Mouse (Mus musculus) megakaryocyte, embryonic 14.5 days (primary cell): ENCODE results near the gene Fcgr3.

ENCODE experiments used
- FLI1 ChIP-seq: IDR thresholded peaks from 2 replicates; pipeline ENCODE4 v1.6.1; 2012; ENCODE audit warnings: low read length, inconsistent platforms, mixed read lengths
- GATA1 ChIP-seq: IDR thresholded peaks from 3 replicates; pipeline ENCODE4 v1.6.1; 2012; ENCODE audit warnings: mixed read lengths, low read length, inconsistent platforms, borderline replicate concordance

DNA sequence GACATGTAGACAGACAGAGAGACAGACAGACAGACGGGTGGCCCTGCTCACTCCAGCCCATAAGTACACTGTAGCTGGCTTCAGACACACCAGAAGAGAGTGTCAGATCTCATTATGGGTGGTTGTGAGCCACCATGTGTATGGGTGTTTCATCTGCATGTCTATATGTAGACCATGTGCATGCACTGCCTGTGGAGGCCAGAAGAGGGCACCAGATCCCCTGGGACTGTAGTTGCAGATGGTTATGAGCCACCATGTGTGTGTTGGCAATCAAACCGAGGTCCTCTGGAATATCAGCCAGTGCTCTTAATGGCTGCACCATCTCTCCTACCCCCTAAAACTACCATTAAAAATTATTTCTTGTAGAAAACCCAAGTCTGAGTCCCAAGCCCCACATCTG lies 57.8 kb downstream of the Fcgr3 start:
- TF ChIP-seq FLI1 (no peak), GATA1 (no peak)
